Mouse (Mus musculus) MEL (cell line): ENCODE measurements around the gene Zbtb7a. TPM values are rescaled to one million over a fixed set of nuclear protein-coding genes. Genes with fewer than 3 reads are reported as not detected.
A peak's percentile ranks its signal among the peaks of the same experiment; 100 is the strongest.
"Not testable (repeated sequence)": the region's sequence is repeated elsewhere in the genome, so short reads cannot be mapped to it uniquely, and the experiment has no call there.

Experiments
- DNase-seq: peaks from one replicate; pipeline ENCODE4 v3.0.0; 2011; ENCODE audit warnings: low read depth, low spot score
- H3K27ac ChIP-seq: 2 replicates; pipeline ENCODE4 v1.5.1; 2012; ENCODE audit warnings: low read depth, mild to moderate bottlenecking, control low read depth, low read length, moderate library complexity; ENCODE audit not compliant: control insufficient read depth
- H3K27me3 ChIP-seq, 2 experiments: fragments of 150-350 bp in 1 of 2; sonication (generic) in 1 of 2; 2 replicates each; pipeline ENCODE4 v1.6.1; 2012; ENCODE audit warnings: low read length in 2 of 2, mild to moderate bottlenecking in 2 of 2, improper control_type of control experiment in 1 of 2, moderate library complexity in 1 of 2; ENCODE audit not compliant: insufficient read depth in 2 of 2, control insufficient read depth in 1 of 2
- H3K36me3 ChIP-seq, 2 experiments: 2 replicates each; pipeline ENCODE4 v1.6.1; 2012 to 2014; ENCODE audit warnings: low read length in 2 of 2, improper control_type of control experiment in 1 of 2, inconsistent platforms in 1 of 2, mild to moderate bottlenecking in 1 of 2; ENCODE audit not compliant: insufficient read depth in 2 of 2, control insufficient read depth in 1 of 2
- H3K4me1 ChIP-seq, 2 experiments: fragments of 150-350 bp in 1 of 2; sonication (generic) in 1 of 2; 2 replicates each; pipeline ENCODE4 v1.6.1; 2012; ENCODE audit warnings: low read length in 2 of 2, improper control_type of control experiment in 1 of 2, mild to moderate bottlenecking in 1 of 2; ENCODE audit not compliant: insufficient read depth in 2 of 2, control insufficient read depth in 1 of 2
- H3K4me3 ChIP-seq, 2 experiments: fragments of 150-350 bp in 1 of 2; sonication (generic) in 1 of 2; 2 replicates each; pipeline ENCODE4 v1.5.1; 2012; ENCODE audit warnings: low read depth in 2 of 2, low read length in 2 of 2, mild to moderate bottlenecking in 2 of 2, moderate library complexity in 2 of 2, control low read depth in 1 of 2, improper control_type of control experiment in 1 of 2; ENCODE audit not compliant: control insufficient read depth in 1 of 2, insufficient read depth in 1 of 2
- H3K79me2 ChIP-seq: 2 replicates; pipeline ENCODE4 v1.6.1; 2012; ENCODE audit warnings: mild to moderate bottlenecking, low read length, moderate library complexity; ENCODE audit not compliant: control insufficient read depth, poor library complexity, insufficient read depth
- H3K9ac ChIP-seq: 2 replicates; pipeline ENCODE4 v1.6.1; 2012; ENCODE audit warnings: low read depth, mild to moderate bottlenecking, control low read depth, low read length, moderate library complexity; ENCODE audit not compliant: control insufficient read depth, poor library complexity, severe bottlenecking
- H3K9me3 ChIP-seq: fragments of 150-350 bp; sonication (generic); replicated peaks from 2 replicates; pipeline ENCODE4 v1.6.1; 2012; ENCODE audit warnings: mild to moderate bottlenecking, low read length, improper control_type of control experiment, moderate library complexity; ENCODE audit not compliant: insufficient read depth
- BHLHE40 ChIP-seq: IDR thresholded peaks from 2 replicates; pipeline ENCODE4 v1.6.1; 2012; ENCODE audit warnings: low read depth, mild to moderate bottlenecking, inconsistent platforms, low read length, improper control_type of control experiment, borderline replicate concordance
- CHD2 ChIP-seq: IDR thresholded peaks from 2 replicates; pipeline ENCODE4 v1.6.1; 2011; ENCODE audit warnings: low read length, improper control_type of control experiment
- CTCF ChIP-seq, 3 experiments: IDR thresholded peaks in 2 of 3; conservative IDR thresholded peaks in 1 of 3; 2 replicates each; pipeline ENCODE4 v1.5.1; 2011 to 2012; ENCODE audit warnings: low read length in 3 of 3, low read depth in 2 of 3, mild to moderate bottlenecking in 2 of 3, improper control_type of control experiment in 1 of 3, inconsistent platforms in 1 of 3, mixed read lengths in 1 of 3, moderate library complexity in 1 of 3; ENCODE audit not compliant: control insufficient read depth in 1 of 3, insufficient read depth in 1 of 3, poor library complexity in 1 of 3, severe bottlenecking in 1 of 3
- ELF1 ChIP-seq: IDR thresholded peaks from 2 replicates; pipeline ENCODE4 v1.6.1; 2014; ENCODE audit warnings: low read depth, mild to moderate bottlenecking, inconsistent platforms, low read length, improper control_type of control experiment, moderate library complexity
- ETS1 ChIP-seq: IDR thresholded peaks from 2 replicates; pipeline ENCODE4 v1.6.1; 2012; ENCODE audit warnings: low read depth, mild to moderate bottlenecking, inconsistent platforms, low read length, improper control_type of control experiment, moderate library complexity
- GABPA ChIP-seq: IDR thresholded peaks from 2 replicates; pipeline ENCODE4 v1.6.1; 2012; ENCODE audit warnings: low read depth, mild to moderate bottlenecking, inconsistent platforms, low read length, improper control_type of control experiment, moderate library complexity
- GATA1 ChIP-seq: IDR thresholded peaks from 2 replicates; pipeline ENCODE4 v1.6.1; 2011; ENCODE audit warnings: low read depth, low read length, improper control_type of control experiment
- JUND ChIP-seq: IDR thresholded peaks from 2 replicates; pipeline ENCODE4 v1.6.1; 2011; ENCODE audit warnings: low read depth, mild to moderate bottlenecking, improper control_type of control experiment, low read length
- KAT2A ChIP-seq: conservative IDR thresholded peaks from 2 replicates; pipeline ENCODE4 v1.6.1; 2012; ENCODE audit warnings: low read depth, low read length, improper control_type of control experiment, inconsistent platforms
- MAFK ChIP-seq: IDR thresholded peaks from 2 replicates; pipeline ENCODE4 v1.6.1; 2011; ENCODE audit warnings: low read depth, mild to moderate bottlenecking, low read length, improper control_type of control experiment, borderline replicate concordance
- MAZ ChIP-seq: IDR thresholded peaks from 2 replicates; pipeline ENCODE4 v1.6.1; 2012; ENCODE audit warnings: low read depth, mild to moderate bottlenecking, inconsistent platforms, low read length, improper control_type of control experiment
- MEF2A ChIP-seq: IDR thresholded peaks from 2 replicates; pipeline ENCODE4 v1.6.1; 2014; ENCODE audit warnings: low read depth, mild to moderate bottlenecking, inconsistent platforms, low read length, improper control_type of control experiment; ENCODE audit not compliant: poor library complexity, insufficient replicate concordance, severe bottlenecking; ENCODE audit errors: extremely low read depth
- MXI1 ChIP-seq: IDR thresholded peaks from 2 replicates; pipeline ENCODE4 v1.6.1; 2011; ENCODE audit warnings: mild to moderate bottlenecking, low read depth, low read length, improper control_type of control experiment
- NRF1 ChIP-seq: IDR thresholded peaks from 2 replicates; pipeline ENCODE4 v1.6.1; 2014; ENCODE audit warnings: low read depth, mild to moderate bottlenecking, inconsistent platforms, low read length, improper control_type of control experiment, moderate library complexity; ENCODE audit not compliant: poor library complexity, insufficient read depth, severe bottlenecking
- POLR2A ChIP-seq, 2 experiments: IDR thresholded peaks; 2 replicates each; pipeline ENCODE4 v1.6.1; 2011 to 2012; ENCODE audit warnings: low read length in 2 of 2, mild to moderate bottlenecking in 2 of 2, control low read depth in 1 of 2, improper control_type of control experiment in 1 of 2, low read depth in 1 of 2, moderate library complexity in 1 of 2; ENCODE audit not compliant: control insufficient read depth in 1 of 2, insufficient read depth in 1 of 2, poor library complexity in 1 of 2
- POLR2AphosphoS5 ChIP-seq: IDR thresholded peaks from 2 replicates; pipeline ENCODE4 v1.6.1; 2012; ENCODE audit warnings: low read depth, borderline replicate concordance, mild to moderate bottlenecking, inconsistent platforms, low read length, moderate library complexity, mixed read lengths
- RAD21 ChIP-seq: IDR thresholded peaks from 2 replicates; pipeline ENCODE4 v1.6.1; 2011; ENCODE audit warnings: mild to moderate bottlenecking, low read depth, low read length, improper control_type of control experiment
- RCOR1 ChIP-seq: IDR thresholded peaks from 2 replicates; pipeline ENCODE4 v1.6.1; 2012; ENCODE audit warnings: low read depth, mild to moderate bottlenecking, inconsistent platforms, low read length, improper control_type of control experiment
- TAL1 ChIP-seq: IDR thresholded peaks from 2 replicates; pipeline ENCODE4 v1.6.1; 2012; ENCODE audit warnings: mild to moderate bottlenecking, inconsistent platforms, low read length, moderate library complexity, mixed read lengths
- TBP ChIP-seq: IDR thresholded peaks from 2 replicates; pipeline ENCODE4 v1.8.0; 2011; ENCODE audit warnings: low read depth, low read length, improper control_type of control experiment
- ZKSCAN1 ChIP-seq: IDR thresholded peaks from 2 replicates; pipeline ENCODE4 v1.6.1; 2012; ENCODE audit warnings: low read depth, mild to moderate bottlenecking, inconsistent platforms, low read length, improper control_type of control experiment, moderate library complexity
- ZMIZ1 ChIP-seq: IDR thresholded peaks from 2 replicates; pipeline ENCODE4 v1.6.1; 2012; ENCODE audit warnings: low read depth, mild to moderate bottlenecking, inconsistent platforms, low read length, improper control_type of control experiment, moderate library complexity
- ZNF384 ChIP-seq: IDR thresholded peaks from 2 replicates; pipeline ENCODE4 v1.6.1; 2012; ENCODE audit warnings: low read depth, mild to moderate bottlenecking, inconsistent platforms, low read length, improper control_type of control experiment
- polyA plus RNA-seq, 2 experiments: library from polyadenylated mRNA; stranded (reverse) in 1 of 2; unstranded in 1 of 2; fragments of >175 nt in 1 of 2; fragments of >200 nt in 1 of 2; gene quantifications; 2 replicates each; pipeline versions ENCODE4 v1.2.1 to v1.2.4; 2012; ENCODE audit warnings: low replicate concordance in 2 of 2, low read depth in 1 of 2; ENCODE audit not compliant: insufficient read length in 2 of 2, insufficient read depth in 1 of 2, missing spikeins in 1 of 2
- total RNA-seq: library from RNA; depleted of rRNA; stranded (reverse); fragments of 300-350 nt; gene quantifications from 2 replicates; pipeline ENCODE4 v1.2.3, GENCODE M21; 2012

Zbtb7a gene
- total and polyA plus RNA-seq, 3 experiments = 25.3 to 45.4 (median 40.6) TPM

DNA sequence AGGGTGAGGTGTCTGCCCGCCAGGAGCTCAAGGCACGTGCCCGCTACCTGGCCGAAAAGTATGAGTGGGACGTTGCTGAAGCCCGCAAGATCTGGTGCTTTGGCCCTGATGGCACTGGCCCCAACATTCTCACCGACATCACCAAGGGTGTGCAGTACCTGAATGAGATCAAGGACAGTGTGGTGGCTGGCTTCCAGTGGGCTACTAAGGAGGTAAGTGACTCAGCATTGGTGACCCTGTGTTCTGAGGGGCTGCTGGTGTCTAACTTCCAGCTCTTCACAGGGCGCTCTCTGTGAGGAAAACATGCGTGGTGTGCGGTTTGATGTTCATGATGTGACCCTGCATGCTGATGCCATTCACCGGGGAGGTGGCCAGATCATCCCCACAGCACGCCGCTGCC, 45.9 kb downstream of the Zbtb7a start:
- TF ChIP-seq MXI1 (no peak), POLR2AphosphoS5 (peak; percentile 72; the same call in 1 of the 2 replicates), POLR2A (IDR thresholded peaks at IDR 0.05; ENCODE audit: control insufficient read depth in 1 of 2, insufficient read depth in 1 of 2, low read depth in 1 of 2, low read length in 2 of 2, poor library complexity in 1 of 2) (0 out of 4 replicates have a peak, but pooled peaks of 1 of the 2 experiments have one; percentile 0), GATA1 (no peak), ETS1 (no peak)
- TF ChIP-seq, all 39 proteins: peak for 2
- no peaks in the 10 kb centered on the region for H3K27me3 ChIP-seq
- H3K9ac ChIP-seq = no peak overlapping the region
- no peaks in the 10 kb centered on the region for H3K9me3 ChIP-seq
- peaks cover 44% of the 10 kb centered on the region for H3K79me2 ChIP-seq
- DNase-seq = peak; percentile 34
- H3K27ac ChIP-seq = no peak overlapping the region
- H3K36me3 ChIP-seq = peaks cover 6 to 10% of the 10 kb centered on the region in 2 experiments
- peaks cover 0 to 19% of the 10 kb centered on the region in 2 experiments; a peak in 2 of 4 replicates for H3K4me1 ChIP-seq
- no peak overlapping the region for H3K4me3 ChIP-seq

DNA sequence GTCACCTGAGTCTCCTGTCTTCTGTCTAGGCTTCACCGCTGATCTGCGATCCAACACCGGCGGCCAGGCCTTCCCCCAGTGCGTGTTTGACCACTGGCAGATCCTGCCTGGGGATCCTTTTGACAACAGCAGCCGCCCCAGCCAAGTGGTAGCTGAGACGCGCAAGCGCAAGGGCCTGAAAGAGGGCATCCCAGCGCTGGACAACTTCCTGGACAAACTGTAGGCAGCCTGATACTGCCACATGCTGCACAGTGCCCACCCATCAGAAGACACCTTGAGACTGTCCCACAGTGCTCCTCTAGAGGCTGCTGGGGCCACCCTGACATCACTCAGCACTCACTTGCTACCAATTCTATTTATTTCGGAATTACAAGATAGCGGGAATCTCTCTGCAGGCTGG, 46.8 kb downstream of the Zbtb7a start:
- peak; percentile 41 for DNase-seq

DNA sequence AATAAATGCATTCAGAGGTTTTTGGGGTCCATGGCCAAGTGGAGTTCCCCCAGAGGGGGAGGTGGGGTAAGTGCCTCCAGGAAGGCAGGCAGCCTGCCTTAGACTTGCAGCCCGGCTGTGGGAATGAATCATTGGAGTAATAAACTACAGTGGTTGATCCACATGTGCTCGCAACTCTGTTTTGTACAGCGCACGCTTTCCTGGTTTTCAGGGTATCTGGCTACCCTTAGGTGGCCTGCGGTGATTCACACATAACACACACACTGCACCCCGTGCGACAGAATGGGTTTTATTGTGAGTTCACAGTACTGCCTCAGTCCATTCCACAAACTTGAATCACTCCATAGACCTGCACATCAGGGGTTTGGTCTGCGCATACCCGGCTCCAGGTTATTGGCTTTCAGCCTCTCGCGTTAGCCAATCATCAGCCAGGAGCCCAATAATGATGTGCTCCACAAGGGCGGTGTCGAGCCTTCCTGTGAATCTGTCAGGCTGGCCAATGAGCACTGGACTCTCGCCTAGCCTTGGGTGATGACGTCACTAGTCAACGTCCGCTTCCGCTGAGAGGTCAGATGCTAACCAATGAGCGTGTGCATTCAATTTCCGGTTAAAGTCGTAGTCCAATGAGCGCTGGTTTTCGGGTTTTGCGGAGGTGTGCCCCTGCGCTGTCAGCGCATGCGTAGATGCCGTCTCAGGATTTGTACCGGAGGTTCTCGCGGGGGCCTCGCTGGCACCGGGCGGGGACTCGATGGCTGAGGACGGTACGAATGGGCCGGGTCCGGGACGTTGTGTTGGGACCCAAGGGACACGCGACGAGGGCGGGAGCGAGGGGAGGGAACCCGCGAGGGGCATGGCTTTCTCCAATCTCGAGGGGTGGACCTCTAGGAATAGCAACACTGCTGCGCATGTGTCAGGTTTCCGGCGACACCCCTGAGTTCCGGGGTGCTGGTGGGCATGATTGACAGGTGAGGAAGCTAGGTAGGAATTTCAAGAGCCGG, 47.6 kb downstream of the Zbtb7a start, which contains the start of gene Dapk3:
Gene Dapk3, plus strand, starts transcription at position 670 of the 998 bp plus-strand sequence.
- Histone ChIP-seq H3K27ac (peak within 1 kb of the TSS; percentile 89), H3K36me3 (peaks cover 6 to 10% of the 10 kb centered on the region in 2 experiments), H3K27me3 (no peaks in the 10 kb centered on the region), H3K4me1 (peaks cover 0 to 19% of the 10 kb centered on the region in 2 experiments; a peak in 2 of 4 replicates), H3K9me3 (no peaks in the 10 kb centered on the region), H3K9ac (peak within 1 kb of the TSS; percentile 86), H3K4me3 (peak within 1 kb of the TSS; percentile 58 to 82), H3K79me2 (peaks cover 33% of the 10 kb centered on the region)
- peak; percentile 99 for DNase-seq
- TF ChIP-seq RAD21 (no peak), BHLHE40 (no peak; the same call in 1 of the 2 replicates), RCOR1 (peak; percentile 35; the same call in 1 of the 2 replicates), MEF2A (no peak), CTCF (IDR thresholded peaks at IDR 0.05 in 2 of 3, conservative IDR thresholded peaks at IDR 0.05 in 1 of 3; ENCODE audit: control insufficient read depth in 1 of 3, insufficient read depth in 1 of 3, low read depth in 2 of 3, low read length in 3 of 3, poor library complexity in 1 of 3, severe bottlenecking in 1 of 3) (no peak), KAT2A (peak; percentile 86), ELF1 (peak; percentile 96), CHD2 (peak; percentile 92), GABPA (no peak), JUND (peak; percentile 89), MXI1 (peak; percentile 86), TBP (peak; percentile 41; the same call in 1 of the 2 replicates), MAZ (no peak), ZMIZ1 (peak; percentile 97), ZNF384 (no peak), NRF1 (peak; percentile 83), POLR2AphosphoS5 (peak; percentile 95), ZKSCAN1 (peak; percentile 82), TAL1 (no peak), MAFK (no peak)

More for the DNA sequence above, 46.8 kb downstream of the Zbtb7a start:
- not testable (repeated sequence) for H3K27ac ChIP-seq, H3K4me3 ChIP-seq, H3K9ac ChIP-seq, H3K27me3 ChIP-seq, H3K9me3 ChIP-seq, H3K36me3 ChIP-seq
- Histone ChIP-seq H3K79me2 (peaks cover 40% of the 10 kb centered on the region), H3K4me1 (peaks cover 0 to 19% of the 10 kb centered on the region in 2 experiments; a peak in 2 of 4 replicates)
